Mouse (Mus musculus): ENCODE data around the gene Mylip. TPM values are rescaled to one million over a fixed set of nuclear protein-coding genes. Genes with fewer than 3 reads are reported as not detected.
A peak's percentile ranks its signal among the peaks of the same experiment; 100 is the strongest.

The Mylip gene
- polyA plus RNA-seq, 1 experiment, result 2.4 TPM

DNA sequence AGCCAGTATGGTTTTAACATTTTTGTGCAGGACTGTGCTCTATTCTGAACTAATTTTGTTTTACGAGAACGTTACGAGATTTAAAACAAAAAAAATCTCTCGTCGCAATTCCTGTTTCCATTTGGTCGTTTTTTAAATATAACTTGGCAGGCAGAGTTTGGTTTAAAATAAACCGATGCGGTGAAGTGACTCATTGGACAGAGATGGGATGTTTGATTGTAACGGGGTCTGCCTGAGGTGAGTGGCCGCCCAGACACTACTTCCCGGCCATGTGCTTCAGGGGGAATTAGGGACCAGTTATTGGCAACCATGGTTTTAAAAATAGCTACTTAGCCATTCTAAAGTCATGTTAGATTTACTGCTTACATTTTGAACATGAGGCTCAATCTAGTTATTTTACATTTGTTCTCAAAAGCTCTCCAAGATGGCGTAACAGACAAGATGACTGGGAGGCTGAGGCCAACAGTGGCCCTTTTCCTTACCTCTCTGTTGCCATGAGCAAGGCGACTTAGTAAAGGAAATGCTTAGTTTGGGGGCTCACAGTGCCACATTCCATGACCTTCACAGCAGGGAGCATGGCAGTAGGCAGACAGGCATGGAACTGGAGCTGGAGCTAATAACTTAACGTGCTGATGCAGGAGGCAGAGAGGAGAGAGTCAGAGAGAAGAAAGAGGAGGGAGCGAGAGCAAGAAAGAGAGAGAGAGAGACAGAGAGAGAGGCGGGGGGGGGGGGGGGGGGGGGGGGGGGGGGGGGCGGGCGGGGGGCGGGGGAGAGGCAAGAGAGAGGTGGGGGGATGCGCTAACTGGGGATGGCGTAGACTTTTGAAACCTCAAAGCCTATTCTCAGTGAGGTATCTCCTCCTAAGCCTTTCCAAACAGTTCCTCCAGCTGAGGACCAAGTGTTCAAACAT, 8.6 kb downstream of the Mylip start:
- Histone ChIP-seq H3K9me3 (ENCODE audit: control insufficient read depth, low read length) (no peaks in the 10 kb centered on the region), H3K4me1 (ENCODE audit: control insufficient read depth) (peaks cover 75% of the 10 kb centered on the region), H3K4me3 (replicated peaks) (no peak overlapping the region)

DNA sequence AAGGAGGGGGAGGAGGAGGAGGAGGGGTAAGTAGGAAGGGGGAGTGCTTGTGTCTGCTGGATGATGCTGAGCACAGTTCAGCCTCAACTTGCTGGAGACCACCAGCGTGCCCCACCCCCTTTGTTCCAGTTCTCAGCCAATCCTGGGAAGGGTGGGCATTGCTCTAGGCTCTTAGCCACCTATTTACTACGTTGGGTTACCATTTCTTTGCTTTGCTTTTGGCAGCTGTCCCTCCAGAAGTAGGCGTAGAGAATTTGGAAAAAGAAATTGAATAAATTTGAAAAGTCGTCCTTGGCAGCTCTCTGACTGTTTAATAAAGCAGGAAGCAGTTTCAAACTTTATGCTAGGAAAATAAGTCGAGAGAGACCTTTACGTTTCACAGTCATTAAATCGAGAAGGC, 11.2 kb downstream of the Mylip start:
- Histone ChIP-seq H3K27me3 (ENCODE audit: control insufficient read depth) (peaks cover 4% of the 10 kb centered on the region; the same call in 1 of the 2 replicates), H3K4me1 (ENCODE audit: control insufficient read depth) (peaks cover 84% of the 10 kb centered on the region), H3K4me3 (replicated peaks) (no peak overlapping the region), H3K36me3 (ENCODE audit: control insufficient read depth) (peaks cover 92% of the 10 kb centered on the region), H3K9me3 (ENCODE audit: control insufficient read depth, low read length) (no peaks in the 10 kb centered on the region)
- no peak for TF ChIP-seq TAL1 (IDR thresholded peaks at IDR 0.05; ENCODE audit: low read length)

More for the DNA sequence above, 8.6 kb downstream of the Mylip start:
- Histone ChIP-seq H3K36me3 (ENCODE audit: control insufficient read depth) (peaks cover 94% of the 10 kb centered on the region), H3K27me3 (ENCODE audit: control insufficient read depth) (peaks cover 4% of the 10 kb centered on the region; the same call in 1 of the 2 replicates)
- TF ChIP-seq TAL1 (IDR thresholded peaks at IDR 0.05; ENCODE audit: low read length), result no peak
- no peak for TF ChIP-seq GATA1 (IDR thresholded peaks at IDR 0.05; ENCODE audit: low read length)

DNA sequence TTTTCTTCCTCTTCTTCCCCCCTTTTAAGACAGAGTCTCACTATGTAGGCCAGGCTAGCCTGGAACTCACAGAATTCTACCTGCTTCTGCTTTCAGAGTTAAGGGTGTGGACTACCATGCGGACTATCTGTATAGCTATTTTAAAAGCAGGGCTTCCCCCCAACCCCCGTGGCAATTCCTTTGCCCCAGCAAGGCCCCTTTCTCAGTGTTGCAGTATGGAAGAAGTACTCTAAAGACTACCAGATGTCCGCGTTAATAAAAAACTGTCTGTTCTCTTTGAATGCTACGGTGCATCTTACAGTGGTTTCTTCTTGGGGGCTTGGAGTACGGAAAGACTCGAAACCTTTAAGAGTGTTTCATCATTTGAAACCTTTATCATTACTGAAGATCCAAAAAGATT, 12.3 kb downstream of the Mylip start:
- no peaks in the 10 kb centered on the region for H3K9me3 ChIP-seq (ENCODE audit: control insufficient read depth, low read length)
- no peak overlapping the region for H3K4me3 ChIP-seq (replicated peaks)
- peaks cover 2% of the 10 kb centered on the region; the same call in 1 of the 2 replicates for H3K27me3 ChIP-seq (ENCODE audit: control insufficient read depth)
- peaks cover 88% of the 10 kb centered on the region for H3K4me1 ChIP-seq (ENCODE audit: control insufficient read depth)
- peaks cover 92% of the 10 kb centered on the region for H3K36me3 ChIP-seq (ENCODE audit: control insufficient read depth)
- TF ChIP-seq GATA1 (IDR thresholded peaks at IDR 0.05; ENCODE audit: low read length) (no peak), TAL1 (IDR thresholded peaks at IDR 0.05; ENCODE audit: low read length) (no peak)

DNA sequence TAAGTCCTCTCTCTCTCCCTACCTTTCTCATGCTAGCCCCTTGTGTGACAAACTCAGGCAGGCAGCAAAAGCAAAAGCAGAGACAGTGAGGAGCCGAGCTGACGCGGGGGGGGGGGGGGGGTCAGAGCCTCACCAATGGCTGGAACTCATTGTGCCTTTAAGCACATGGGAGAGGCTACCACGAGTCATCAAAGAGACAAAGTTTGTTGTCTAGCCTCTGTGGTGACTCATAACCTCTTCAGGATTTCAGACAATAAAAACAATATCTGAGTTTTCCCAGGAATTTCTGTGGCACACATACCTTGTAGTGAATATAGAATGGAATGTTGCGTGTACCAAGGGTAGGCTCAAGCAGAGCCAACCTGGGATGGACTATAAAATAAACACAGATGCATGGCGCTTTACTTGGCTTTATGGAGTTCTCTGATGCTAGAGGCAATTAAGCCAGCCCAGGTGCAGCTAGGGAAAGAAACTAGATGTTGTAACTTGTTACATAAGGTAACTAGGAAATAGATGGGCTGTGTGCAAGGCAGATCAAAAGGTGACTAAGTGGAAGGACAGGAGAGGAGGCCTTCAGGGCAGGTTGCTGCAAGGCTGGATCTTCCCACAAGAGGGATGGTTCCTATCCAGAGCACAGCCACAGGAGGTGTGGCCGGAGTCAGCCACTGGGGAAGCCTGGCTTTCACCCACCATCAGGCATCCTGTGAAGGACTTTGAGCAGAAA, 12.9 kb downstream of the Mylip start:
- peaks cover 90% of the 10 kb centered on the region for H3K4me1 ChIP-seq (ENCODE audit: control insufficient read depth)
- TF ChIP-seq TAL1 (IDR thresholded peaks at IDR 0.05; ENCODE audit: low read length), result no peak
- no peak for TF ChIP-seq GATA1 (IDR thresholded peaks at IDR 0.05; ENCODE audit: low read length)
- no peaks in the 10 kb centered on the region; the same call in 1 of the 2 replicates for H3K9me3 ChIP-seq (ENCODE audit: control insufficient read depth, low read length)
- peak overlapping the region; percentile 0 for H3K4me3 ChIP-seq (replicated peaks)
- peaks cover 92% of the 10 kb centered on the region for H3K36me3 ChIP-seq (ENCODE audit: control insufficient read depth)
- H3K27me3 ChIP-seq (ENCODE audit: control insufficient read depth), result peaks cover 2% of the 10 kb centered on the region; the same call in 1 of the 2 replicates

DNA sequence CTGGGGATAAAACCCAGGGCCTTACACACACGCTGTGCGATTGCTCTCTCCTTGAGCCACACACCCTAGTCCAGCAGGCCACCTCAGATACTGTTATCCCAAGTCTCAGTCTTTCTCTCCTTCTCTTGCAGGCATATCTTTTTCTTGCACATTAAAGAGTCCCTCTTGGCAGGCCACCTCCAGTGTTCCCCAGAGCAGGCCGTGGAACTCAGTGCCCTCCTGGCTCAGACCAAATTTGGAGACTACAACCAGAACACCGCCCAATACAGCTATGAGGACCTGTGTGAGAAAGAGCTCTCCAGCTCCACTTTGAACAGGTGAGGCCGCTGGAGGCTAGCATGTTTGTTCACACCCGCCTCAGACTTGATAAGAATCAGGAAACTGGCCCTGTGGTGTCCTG, 14.7 kb downstream of the Mylip start:
- Histone ChIP-seq H3K36me3 (ENCODE audit: control insufficient read depth) (peaks cover 95% of the 10 kb centered on the region), H3K9me3 (ENCODE audit: control insufficient read depth, low read length) (peaks cover 3% of the 10 kb centered on the region), H3K4me3 (replicated peaks) (peak overlapping the region; percentile 51), H3K4me1 (ENCODE audit: control insufficient read depth) (peaks cover 90% of the 10 kb centered on the region), H3K27me3 (ENCODE audit: control insufficient read depth) (peaks cover 6% of the 10 kb centered on the region; the same call in 1 of the 2 replicates)
- TF ChIP-seq TAL1 (IDR thresholded peaks at IDR 0.05; ENCODE audit: low read length) (peak; percentile 95), GATA1 (IDR thresholded peaks at IDR 0.05; ENCODE audit: low read length) (peak; percentile 90)

DNA sequence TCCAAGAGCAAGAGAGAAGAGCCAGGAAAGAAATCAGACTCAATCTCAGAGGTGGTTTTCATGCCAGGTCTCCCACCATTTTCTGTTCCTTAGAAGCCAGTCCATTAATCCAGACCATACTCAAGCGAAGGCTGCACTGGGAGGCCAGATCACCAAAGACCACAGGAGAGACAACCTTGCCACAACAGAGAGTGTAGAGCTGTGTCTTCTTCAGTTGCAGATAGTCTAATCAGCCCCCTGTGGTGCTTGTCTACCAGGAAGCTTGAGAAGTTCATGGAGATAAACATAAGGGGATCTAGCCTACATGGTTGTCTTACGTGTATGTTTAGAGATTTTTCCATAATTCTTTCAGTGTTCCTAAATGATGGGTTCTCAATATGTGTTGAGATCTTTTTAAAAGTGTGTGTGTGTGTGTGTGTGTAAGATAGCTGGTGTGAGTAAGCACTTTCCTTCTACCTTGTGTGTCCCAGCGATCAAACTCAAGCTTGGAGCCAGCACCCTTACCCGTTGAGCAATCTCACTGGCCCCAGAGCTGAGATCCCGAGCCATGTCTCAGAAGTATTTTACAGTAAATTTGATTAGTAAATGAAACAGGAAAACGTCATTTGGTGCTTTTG, 15.8 kb downstream of the Mylip start:
- TF ChIP-seq GATA1 (IDR thresholded peaks at IDR 0.05; ENCODE audit: low read length), result no peak
- peak; percentile 27; the same call in 1 of the 3 replicates for TF ChIP-seq TAL1 (IDR thresholded peaks at IDR 0.05; ENCODE audit: low read length)
- Histone ChIP-seq H3K36me3 (ENCODE audit: control insufficient read depth) (peaks cover 95% of the 10 kb centered on the region), H3K4me3 (replicated peaks) (peak overlapping the region; percentile 51), H3K27me3 (ENCODE audit: control insufficient read depth) (peaks cover 6% of the 10 kb centered on the region; the same call in 1 of the 2 replicates), H3K9me3 (ENCODE audit: control insufficient read depth, low read length) (peaks cover 3% of the 10 kb centered on the region), H3K4me1 (ENCODE audit: control insufficient read depth) (peaks cover 81% of the 10 kb centered on the region)

DNA sequence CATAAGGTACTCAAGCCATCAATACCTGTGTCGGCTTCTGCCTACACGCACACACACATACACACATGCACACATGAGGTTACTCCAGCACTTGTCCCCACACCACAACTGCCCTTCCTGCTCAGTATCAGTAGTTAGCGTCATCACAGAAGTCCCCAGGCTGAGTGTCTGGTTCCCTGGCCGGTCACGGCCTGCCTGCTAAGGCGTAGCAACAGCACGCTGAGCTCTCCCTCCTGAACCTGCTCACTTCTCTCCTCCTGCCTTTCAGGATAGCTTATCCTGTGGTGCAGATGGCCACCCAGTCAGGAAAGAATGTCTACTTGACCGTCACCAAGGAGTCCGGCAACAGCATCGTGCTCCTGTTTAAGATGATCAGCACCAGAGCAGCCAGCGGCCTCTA, 16.7 kb downstream of the Mylip start:
- no peak for TF ChIP-seq GATA1 (IDR thresholded peaks at IDR 0.05; ENCODE audit: low read length)
- no peak for TF ChIP-seq TAL1 (IDR thresholded peaks at IDR 0.05; ENCODE audit: low read length)
- peaks cover 4% of the 10 kb centered on the region; the same call in 1 of the 2 replicates for H3K27me3 ChIP-seq (ENCODE audit: control insufficient read depth)
- peaks cover 75% of the 10 kb centered on the region for H3K4me1 ChIP-seq (ENCODE audit: control insufficient read depth)
- peaks cover 96% of the 10 kb centered on the region for H3K36me3 ChIP-seq (ENCODE audit: control insufficient read depth)
- H3K4me3 ChIP-seq (replicated peaks), result peak overlapping the region; percentile 15
- peaks cover 3% of the 10 kb centered on the region for H3K9me3 ChIP-seq (ENCODE audit: control insufficient read depth, low read length)

DNA sequence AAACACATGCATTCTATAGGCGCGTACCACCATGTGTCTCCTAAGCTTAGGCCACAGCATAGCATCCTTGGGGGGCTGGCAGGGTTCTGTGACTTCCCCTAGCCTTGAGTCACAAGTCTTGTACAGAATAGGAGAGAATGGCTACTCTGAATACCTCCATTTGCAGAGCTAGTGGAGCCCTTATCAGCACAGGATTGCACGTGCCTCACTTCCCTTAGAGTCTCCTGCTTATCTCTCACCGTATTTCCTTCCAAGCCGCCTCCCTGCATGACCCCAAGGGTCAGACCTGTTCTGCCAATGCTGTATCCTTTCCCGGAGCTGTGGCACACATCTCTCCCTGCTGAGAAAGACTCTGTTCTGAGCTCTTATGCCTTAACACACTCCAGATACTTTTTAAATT, 17.2 kb downstream of the Mylip start:
- peak; percentile 12; the same call in 1 of the 3 replicates for TF ChIP-seq TAL1 (IDR thresholded peaks at IDR 0.05; ENCODE audit: low read length)
- TF ChIP-seq GATA1 (IDR thresholded peaks at IDR 0.05; ENCODE audit: low read length), result peak; percentile 87
- Histone ChIP-seq H3K27me3 (ENCODE audit: control insufficient read depth) (peaks cover 4% of the 10 kb centered on the region; the same call in 1 of the 2 replicates), H3K4me3 (replicated peaks) (peak overlapping the region; percentile 15), H3K9me3 (ENCODE audit: control insufficient read depth, low read length) (peaks cover 3% of the 10 kb centered on the region), H3K4me1 (ENCODE audit: control insufficient read depth) (peaks cover 72% of the 10 kb centered on the region), H3K36me3 (ENCODE audit: control insufficient read depth) (peaks cover 98% of the 10 kb centered on the region)

Measured in erythroblast, embryonic 14.5 days (primary cell).